Mouse (Mus musculus) cerebellum, adult 2 months (tissue): ENCODE results near the gene Lmnb2.

Source experiments
- CTCF ChIP-seq: fragments of 200-500 bp; IDR thresholded peaks from 2 replicates; pipeline ENCODE4 v1.5.1; 2011; ENCODE audit warnings: low read depth, mild to moderate bottlenecking, control low read depth, low read length, moderate library complexity, borderline replicate concordance; ENCODE audit not compliant: insufficient read depth
- POLR2A ChIP-seq: fragments of 200-500 bp; IDR thresholded peaks from 2 replicates; pipeline ENCODE4 v1.6.1; 2011; ENCODE audit warnings: low read length, control low read depth, borderline replicate concordance; ENCODE audit not compliant: insufficient read depth

DNA sequence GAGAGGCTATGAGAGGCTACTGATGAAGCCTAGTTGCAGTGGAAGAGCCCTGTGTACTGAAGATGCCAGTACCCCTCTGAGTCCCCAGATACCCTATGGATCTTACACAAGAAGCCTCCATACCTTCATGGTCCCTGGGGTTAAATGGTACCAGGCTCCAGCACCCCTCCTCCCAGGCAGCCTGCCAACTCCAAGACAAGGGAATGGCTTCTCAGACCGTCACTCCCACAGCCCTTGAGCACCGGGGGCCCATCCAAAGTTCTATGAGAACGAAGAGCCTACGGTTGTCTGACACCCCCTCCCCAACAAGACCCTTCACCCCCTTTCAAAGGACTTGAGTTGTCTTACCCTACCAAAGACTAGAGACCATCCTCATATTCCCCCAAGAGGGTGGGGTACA lies 2.3 kb downstream of the Lmnb2 start:
- no peak for TF ChIP-seq CTCF
- TF ChIP-seq POLR2A = no peak
